Mouse (Mus musculus): ENCODE results near the gene Zfp362. TPM values are rescaled to one million over a fixed set of nuclear protein-coding genes. Genes with fewer than 3 reads are reported as not detected.

The Zfp362 gene
- 48.9 and 50.3 TPM in 2 replicates for polyA plus RNA-seq (2015; fragmentation: Nextera tagmentation; extraction: Ambion mirVana)

DNA sequence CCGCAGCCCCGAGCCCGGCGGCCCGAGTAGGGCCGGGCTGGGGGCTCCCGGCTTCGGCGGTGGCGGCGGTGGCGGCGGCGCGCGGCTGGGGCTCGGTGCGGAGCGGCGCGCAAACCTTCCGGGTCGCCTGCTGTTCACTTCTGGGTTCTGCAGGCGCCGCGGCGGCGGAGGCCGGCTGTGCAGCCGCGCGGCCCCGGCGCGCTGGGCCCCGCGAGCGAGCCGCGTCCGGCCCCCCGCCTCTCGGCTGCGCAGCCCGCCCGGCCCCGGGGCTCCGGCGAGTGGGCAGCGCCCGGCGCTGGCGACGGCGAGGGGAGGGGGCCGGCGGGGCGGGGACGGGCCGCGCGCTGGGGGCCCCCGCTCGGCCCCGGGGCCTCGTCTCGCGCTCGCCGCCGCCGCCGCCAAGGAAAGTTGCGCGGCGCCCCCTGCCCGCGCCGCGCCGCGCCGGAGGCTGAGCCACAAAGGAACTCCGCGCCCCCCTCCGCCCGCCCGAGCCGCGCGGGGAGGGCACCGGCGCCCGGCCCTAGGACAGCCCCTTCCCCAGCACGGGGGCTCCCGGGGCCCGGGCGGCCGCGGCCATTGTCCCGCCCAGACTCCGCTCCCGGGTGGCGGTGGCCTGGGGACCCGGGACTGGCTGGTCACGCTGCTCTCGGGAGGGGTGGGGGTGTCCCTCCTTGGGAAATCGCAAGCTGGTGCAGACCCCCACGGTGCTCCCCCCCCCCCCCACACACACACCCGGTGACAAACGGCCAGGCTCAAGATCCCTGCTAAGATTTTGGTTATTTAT lies at the start of gene Zfp362:
Zfp362 (minus strand) TSS at position 3 of the 784 bp plus-strand sequence.
- peak; percentile 68 for ATAC-seq (ENCODE audit: low FRiP score, low read depth)
- Histone ChIP-seq H3K9me3 (no peaks in the 10 kb centered on the region), H3K27ac (peak within 1 kb of the TSS; percentile 99), H3K27me3 (no peaks in the 10 kb centered on the region), H3K4me3 (peak within 1 kb of the TSS; percentile 86), H3K4me2 (replicated peaks) (peak within 1 kb of the TSS; percentile 99), H3K9ac (peak within 1 kb of the TSS; percentile 100), H3K36me3 (0 out of 2 replicates have a peak, but pooled peaks cover 2% of the 10 kb centered on the region), H3K4me1 (peaks cover 46% of the 10 kb centered on the region)
- 0% methylated on average over 43 of the region's 111 CpGs for WGBS

- no peaks in the 10 kb centered on the region for H3K36me3 ChIP-seq
- 73% methylated on average over 4 of the region's 4 CpGs for WGBS
- no peak overlapping the region for H3K4me2 ChIP-seq (replicated peaks)
- peaks cover 4% of the 10 kb centered on the region for H3K4me1 ChIP-seq
- H3K27ac ChIP-seq = no peak overlapping the region
- no peak for ATAC-seq (ENCODE audit: low FRiP score, low read depth)
- H3K27me3 ChIP-seq = no peaks in the 10 kb centered on the region
- H3K9me3 ChIP-seq = peaks cover 6% of the 10 kb centered on the region; the same call in 1 of the 2 replicates
- no peak overlapping the region for H3K9ac ChIP-seq
- no peak overlapping the region for H3K4me3 ChIP-seq
Measured at GRCm38 (mm10) chr4:128855613-128856040, 49.8 kb upstream of the Zfp362 start.

DNA sequence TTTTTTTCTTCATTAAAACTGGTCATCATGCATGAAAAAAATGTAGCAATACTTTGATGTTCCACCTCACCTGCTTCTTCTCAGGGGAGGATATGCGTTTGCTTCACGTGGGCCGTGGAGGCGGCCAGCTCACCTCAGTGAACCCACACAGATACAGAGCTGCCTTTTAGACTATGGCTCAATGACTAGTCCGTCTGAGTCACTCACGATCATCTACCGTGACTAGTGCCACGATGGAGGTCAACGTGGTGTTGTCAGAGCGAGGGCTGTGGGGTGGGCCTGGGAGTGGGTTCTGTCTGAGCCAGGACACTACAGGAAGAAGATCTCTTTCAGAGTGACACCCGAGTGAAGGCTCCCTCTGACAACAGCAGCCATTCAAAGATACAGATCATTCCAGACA lies 47.3 kb upstream of the Zfp362 start:
- H3K27ac ChIP-seq = no peak overlapping the region
- no peak for ATAC-seq (ENCODE audit: low FRiP score, low read depth)
- no peaks in the 10 kb centered on the region for H3K9me3 ChIP-seq
- 89% methylated on average over 11 of the region's 11 CpGs for WGBS
- no peaks in the 10 kb centered on the region for H3K36me3 ChIP-seq
- no peak overlapping the region for H3K9ac ChIP-seq
- no peak overlapping the region for H3K4me2 ChIP-seq (replicated peaks)
- no peaks in the 10 kb centered on the region for H3K27me3 ChIP-seq
- peaks cover 7% of the 10 kb centered on the region for H3K4me1 ChIP-seq
- H3K4me3 ChIP-seq = no peak overlapping the region

- ATAC-seq (ENCODE audit: low FRiP score, low read depth) = no peak
- Histone ChIP-seq H3K4me1 (peaks cover 7% of the 10 kb centered on the region), H3K27ac (no peak overlapping the region), H3K4me3 (no peak overlapping the region), H3K9me3 (no peaks in the 10 kb centered on the region), H3K9ac (no peak overlapping the region), H3K27me3 (no peaks in the 10 kb centered on the region), H3K36me3 (no peaks in the 10 kb centered on the region), H3K4me2 (replicated peaks) (no peak overlapping the region)
- WGBS = 79% methylated on average over 12 of the region's 12 CpGs
Measured at GRCm38 (mm10) chr4:128852266-128852887, 46.5 kb upstream of the Zfp362 start.

GRCm38 (mm10) chr4:128849686-128850085 lies 43.8 kb upstream of the Zfp362 start:
- Histone ChIP-seq H3K27me3 (no peaks in the 10 kb centered on the region), H3K4me3 (no peak overlapping the region), H3K4me2 (replicated peaks) (no peak overlapping the region), H3K27ac (no peak overlapping the region), H3K4me1 (0 out of 2 replicates have a peak, but pooled peaks cover 4% of the 10 kb centered on the region), H3K36me3 (no peaks in the 10 kb centered on the region), H3K9me3 (no peaks in the 10 kb centered on the region), H3K9ac (0 out of 2 replicates have a peak overlapping the region, but pooled peaks have one; percentile 13)
- no peak for ATAC-seq (ENCODE audit: low FRiP score, low read depth)
- 56% methylated on average over 7 of the region's 7 CpGs for WGBS

DNA sequence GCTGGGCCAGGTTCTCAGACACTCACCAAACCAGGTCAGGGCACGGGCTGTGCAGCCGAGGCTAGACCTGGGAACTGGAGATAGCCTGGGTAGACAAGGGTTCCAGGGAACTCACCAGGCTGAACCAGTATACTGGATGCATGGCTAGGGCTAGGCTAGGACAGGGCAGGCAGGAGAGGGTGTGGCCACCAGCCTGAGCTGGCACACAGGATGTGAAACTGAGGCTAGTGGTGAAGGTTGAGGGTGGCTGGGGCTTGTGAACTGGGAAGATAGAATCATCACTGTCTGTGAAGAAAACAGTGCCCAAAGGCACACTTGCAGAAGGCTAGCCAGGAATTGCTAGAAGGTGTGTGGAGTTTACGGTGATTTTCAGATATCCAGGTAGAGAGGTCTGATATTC lies 43.1 kb upstream of the Zfp362 start:
- H3K9ac ChIP-seq = no peak overlapping the region
- 0 out of 2 replicates have a peak, but pooled peaks cover 7% of the 10 kb centered on the region for H3K4me1 ChIP-seq
- H3K27me3 ChIP-seq = no peaks in the 10 kb centered on the region
- H3K9me3 ChIP-seq = no peaks in the 10 kb centered on the region
- no peak overlapping the region for H3K4me2 ChIP-seq (replicated peaks)
- no peaks in the 10 kb centered on the region for H3K36me3 ChIP-seq
- no peak overlapping the region for H3K27ac ChIP-seq
- ATAC-seq (ENCODE audit: low FRiP score, low read depth) = no peak; the same call in 1 of the 2 replicates
- no peak overlapping the region for H3K4me3 ChIP-seq
- 90% methylated on average over 3 of the region's 3 CpGs for WGBS

DNA sequence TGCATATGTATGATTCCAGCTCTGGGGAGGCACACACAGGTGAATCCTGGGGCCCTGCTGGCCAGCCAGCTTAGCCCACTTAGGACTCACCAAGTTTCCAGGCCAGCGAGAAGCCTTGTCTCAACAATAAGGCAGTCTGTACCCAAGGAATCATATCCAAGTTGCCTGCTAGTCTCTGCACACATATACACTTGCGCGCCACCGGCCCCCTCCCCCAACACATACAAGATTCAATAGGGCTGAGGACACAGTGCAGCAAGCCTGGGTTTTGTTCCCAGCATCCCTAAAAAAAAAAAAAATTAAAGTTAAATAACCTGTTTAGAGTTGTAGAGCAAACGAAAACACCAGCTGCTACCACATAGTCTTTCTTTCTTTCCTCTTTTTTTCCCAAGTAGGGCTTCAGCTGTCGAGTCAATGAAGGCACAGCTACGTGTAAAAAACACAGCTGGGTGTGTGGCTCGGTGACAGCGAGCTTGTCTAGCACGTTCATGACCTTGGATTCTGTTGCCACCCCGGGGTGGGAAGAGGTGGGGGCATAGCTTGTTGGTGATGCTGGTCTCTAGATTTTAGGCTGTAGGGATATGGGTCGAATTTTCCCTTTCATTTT lies 39.6 kb upstream of the Zfp362 start:
- Histone ChIP-seq H3K27ac (no peak overlapping the region), H3K36me3 (no peaks in the 10 kb centered on the region), H3K4me3 (no peak overlapping the region), H3K27me3 (no peaks in the 10 kb centered on the region), H3K4me2 (replicated peaks) (no peak overlapping the region), H3K9me3 (no peaks in the 10 kb centered on the region), H3K4me1 (0 out of 2 replicates have a peak, but pooled peaks cover 10% of the 10 kb centered on the region), H3K9ac (no peak overlapping the region)
- no peak for ATAC-seq (ENCODE audit: low FRiP score, low read depth)
- 69% methylated on average over 12 of the region's 12 CpGs for WGBS

DNA sequence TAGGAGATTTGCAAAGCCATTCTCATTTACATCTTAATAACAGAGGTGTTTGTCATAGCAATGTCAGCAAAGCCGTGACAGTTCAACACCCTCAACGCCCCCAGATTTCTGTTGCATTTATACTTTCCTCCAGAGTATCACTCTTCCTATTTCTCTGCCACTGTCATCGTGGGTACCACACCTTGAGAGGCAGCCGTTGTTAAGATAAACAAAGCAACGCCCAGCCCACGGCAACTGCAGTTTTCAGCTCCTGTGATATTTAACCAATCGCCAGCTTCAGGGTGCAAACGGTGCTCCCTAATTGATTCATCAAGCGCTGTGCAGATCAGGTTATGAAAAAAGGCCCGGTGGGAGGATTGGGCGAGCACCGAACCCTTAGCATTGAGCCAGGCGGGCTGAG lies 38.7 kb upstream of the Zfp362 start:
- 39% methylated on average over 13 of the region's 13 CpGs for WGBS

GRCm38 (mm10) chr4:128841259-128841658 lies 35.4 kb upstream of the Zfp362 start:
- Histone ChIP-seq H3K4me1 (peaks cover 35% of the 10 kb centered on the region), H3K4me2 (replicated peaks) (no peak overlapping the region), H3K36me3 (no peaks in the 10 kb centered on the region), H3K9ac (no peak overlapping the region), H3K4me3 (no peak overlapping the region), H3K27me3 (no peaks in the 10 kb centered on the region), H3K27ac (no peak overlapping the region), H3K9me3 (no peaks in the 10 kb centered on the region)
- WGBS = 79% methylated on average over 8 of the region's 8 CpGs
- no peak for ATAC-seq (ENCODE audit: low FRiP score, low read depth)

More for the DNA sequence above, 38.7 kb upstream of the Zfp362 start:
- H3K27me3 ChIP-seq = no peaks in the 10 kb centered on the region
- no peak overlapping the region for H3K4me2 ChIP-seq (replicated peaks)
- H3K9me3 ChIP-seq = no peaks in the 10 kb centered on the region
- H3K4me1 ChIP-seq = peaks cover 16% of the 10 kb centered on the region
- H3K4me3 ChIP-seq = no peak overlapping the region
- no peaks in the 10 kb centered on the region for H3K36me3 ChIP-seq
- no peak overlapping the region for H3K27ac ChIP-seq
- ATAC-seq (ENCODE audit: low FRiP score, low read depth) = no peak
- no peak overlapping the region for H3K9ac ChIP-seq

- peak; percentile 25; the same call in 1 of the 2 replicates for ATAC-seq (ENCODE audit: low FRiP score, low read depth)
- H3K4me3 ChIP-seq = no peak overlapping the region
- H3K9ac ChIP-seq = no peak overlapping the region
- H3K36me3 ChIP-seq = no peaks in the 10 kb centered on the region
- H3K9me3 ChIP-seq = no peaks in the 10 kb centered on the region
- peak overlapping the region; percentile 72 for H3K27ac ChIP-seq
- no peak overlapping the region for H3K4me2 ChIP-seq (replicated peaks)
- 28% methylated on average over 16 of the region's 16 CpGs for WGBS
- H3K27me3 ChIP-seq = no peaks in the 10 kb centered on the region
- peaks cover 35% of the 10 kb centered on the region for H3K4me1 ChIP-seq
Measured at GRCm38 (mm10) chr4:128839811-128840738, 34.2 kb upstream of the Zfp362 start.

DNA sequence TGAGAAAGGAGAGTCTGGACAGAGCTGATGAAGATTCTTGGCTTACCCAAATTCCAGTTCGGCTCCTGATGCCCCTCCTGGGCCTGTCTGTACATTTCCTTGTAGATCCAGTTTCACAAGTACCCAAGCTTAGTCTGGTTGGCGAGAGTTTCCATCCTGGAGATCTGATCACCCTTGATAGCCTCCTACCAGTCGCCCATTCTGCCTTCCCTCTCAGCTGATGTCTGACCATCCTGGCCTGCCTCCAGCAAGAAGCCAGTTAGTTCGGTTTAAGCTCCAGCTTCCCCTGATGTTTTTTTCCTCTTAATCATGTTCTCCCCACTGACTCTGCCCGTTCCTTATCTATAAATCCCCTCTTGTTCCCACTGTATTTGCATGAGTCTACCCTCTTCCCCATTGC lies 32.4 kb upstream of the Zfp362 start:
- Histone ChIP-seq H3K9ac (no peak overlapping the region), H3K36me3 (no peaks in the 10 kb centered on the region), H3K9me3 (no peaks in the 10 kb centered on the region), H3K27me3 (no peaks in the 10 kb centered on the region), H3K4me2 (replicated peaks) (no peak overlapping the region), H3K4me1 (peaks cover 32% of the 10 kb centered on the region), H3K27ac (no peak overlapping the region), H3K4me3 (no peak overlapping the region)
- WGBS = 49% methylated on average over 5 of the region's 5 CpGs
- ATAC-seq (ENCODE audit: low FRiP score, low read depth) = no peak

Measured in limb, embryonic 13.5 days (tissue).